Mouse (Mus musculus): ENCODE results near the gene Bri3.
"Not testable (repeated sequence)": the region's sequence is repeated elsewhere in the genome, so short reads cannot be mapped to it uniquely, and the experiment has no call there.

Gene Bri3

GRCm38 (mm10) chr5:144303071-144303470 is 58.8 kb downstream of the Bri3 start:
- no peak for DNase-seq

GRCm38 (mm10) chr5:144308929-144309328 is 64.7 kb downstream of the Bri3 start:
- no peak for DNase-seq

GRCm38 (mm10) chr5:144312183-144312582 is 67.9 kb downstream of the Bri3 start:
- no peak for DNase-seq

GRCm38 (mm10) chr5:144313335-144313734 is 69.1 kb downstream of the Bri3 start:
- DNase-seq, result no peak

DNA sequence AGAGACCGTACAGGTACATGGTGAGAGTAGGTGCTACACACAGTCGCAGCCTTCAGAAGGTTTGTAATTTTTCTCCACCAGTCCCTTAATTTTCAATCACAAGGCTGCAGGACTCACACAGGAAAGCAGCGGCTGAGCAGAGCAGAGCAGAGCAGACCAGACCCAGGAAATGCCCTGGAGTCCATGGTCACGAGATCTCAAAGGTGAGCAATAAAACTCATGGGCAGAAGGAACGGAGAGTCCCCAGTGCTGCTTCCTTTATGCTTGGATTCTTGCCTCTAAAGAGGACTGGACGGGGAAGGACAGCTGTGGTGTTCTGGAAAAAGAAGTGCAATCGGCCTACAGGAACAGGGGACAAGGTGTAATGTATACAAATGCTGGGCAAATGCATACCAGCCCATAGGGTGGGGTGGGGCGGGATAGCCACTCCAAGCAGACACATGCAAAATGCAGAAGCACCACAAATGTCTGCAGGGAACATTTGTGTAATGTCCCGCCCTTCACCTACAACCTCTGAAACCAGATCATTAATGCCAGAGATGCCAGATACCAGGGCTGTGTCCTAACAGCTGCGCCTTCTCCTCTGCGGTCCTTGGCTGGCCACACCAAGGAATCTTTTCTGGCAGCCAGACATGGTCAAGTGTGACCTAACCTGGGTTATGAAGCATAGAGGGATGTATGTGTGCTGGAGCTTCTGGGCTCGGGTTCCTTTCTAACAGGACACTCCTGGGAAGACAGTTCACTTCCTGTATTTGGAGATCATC is 70.7 kb downstream of the Bri3 start:
- no peak for DNase-seq

GRCm38 (mm10) chr5:144316442-144316841 is 72.2 kb downstream of the Bri3 start:
- no peak for DNase-seq

GRCm38 (mm10) chr5:144317426-144317825 is 73.2 kb downstream of the Bri3 start:
- no peak for DNase-seq

DNA sequence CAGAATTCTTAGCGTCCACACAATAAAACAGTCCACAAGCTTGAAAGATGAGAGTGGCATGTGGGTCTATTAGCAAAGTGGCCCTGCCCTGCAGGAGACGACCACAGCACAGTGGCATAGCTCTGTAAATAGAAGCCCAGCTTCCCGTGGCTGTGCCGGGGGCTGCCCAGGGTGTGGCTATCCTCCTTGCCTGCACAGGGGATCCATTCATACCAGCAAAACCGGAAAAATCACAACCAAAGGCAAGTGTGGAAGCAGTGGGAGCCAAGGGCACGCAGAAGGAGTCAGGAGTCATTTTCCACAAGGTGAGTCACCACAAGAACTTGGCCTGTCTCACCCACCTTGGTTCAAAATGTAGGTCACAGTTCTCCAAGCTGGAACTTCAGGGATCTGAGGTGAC is 74.0 kb downstream of the Bri3 start:
- DNase-seq, result no peak

GRCm38 (mm10) chr5:144321681-144322080 is 77.4 kb downstream of the Bri3 start:
- no peak for DNase-seq

DNA sequence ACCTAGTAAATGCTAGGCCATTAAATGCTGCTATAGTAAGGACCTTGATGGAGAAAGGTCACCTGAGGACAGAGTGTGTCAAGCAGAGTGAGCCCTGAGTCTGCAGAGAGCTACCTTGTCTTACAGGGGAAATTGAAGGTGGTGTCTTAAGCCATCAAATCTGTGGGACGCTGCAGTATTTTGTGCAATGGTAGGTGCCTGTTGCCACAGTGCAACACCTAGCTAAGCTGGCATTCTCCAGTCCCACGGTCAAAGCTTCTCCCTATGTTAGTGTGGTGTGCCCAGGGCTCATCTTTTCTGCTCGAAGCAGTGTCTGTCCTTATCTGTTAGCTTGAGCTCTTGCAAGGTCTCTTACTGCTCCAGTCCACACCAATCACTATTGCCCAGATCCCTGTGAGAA is 78.5 kb downstream of the Bri3 start:
- DNase-seq, result no peak

DNA sequence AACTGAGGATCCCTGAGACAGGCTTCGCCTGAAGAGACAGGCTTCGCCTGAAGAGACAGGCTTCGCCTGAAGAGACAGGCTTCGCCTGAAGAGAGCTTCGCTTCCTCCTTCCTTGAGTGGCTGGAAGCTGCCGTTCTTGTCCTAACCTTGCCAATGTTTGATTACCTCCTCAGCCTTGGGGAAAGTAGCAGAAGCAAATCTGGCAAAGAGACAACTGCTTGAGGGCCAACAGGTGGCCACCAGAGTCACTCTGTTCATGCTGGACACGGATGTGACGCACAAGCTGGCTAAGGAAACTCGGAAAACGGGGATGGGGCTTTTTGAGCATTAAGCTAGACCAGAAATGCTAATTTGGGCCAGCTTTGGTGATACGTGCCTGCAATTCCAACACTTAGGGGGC is 89.8 kb downstream of the Bri3 start:
- no peak for DNase-seq

DNA sequence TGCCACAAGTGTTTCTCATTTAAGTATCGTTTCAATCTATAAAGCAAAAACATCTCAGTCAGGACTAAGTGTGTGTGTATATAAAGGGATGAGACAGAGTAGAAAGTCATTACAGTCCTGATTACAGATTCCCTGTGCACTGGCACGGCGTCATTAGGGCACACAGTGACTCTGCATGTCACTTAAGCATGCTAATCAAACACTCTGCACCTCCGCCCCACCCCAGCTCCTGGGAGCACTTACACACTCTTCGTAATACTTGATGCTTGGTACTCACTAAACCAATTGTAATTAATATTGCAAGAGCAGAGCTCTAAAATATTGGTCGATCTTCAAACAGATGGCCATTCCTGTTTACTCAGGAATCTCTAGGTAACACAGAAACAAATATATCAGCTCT is 91.1 kb downstream of the Bri3 start:
- DNase-seq, result not testable (repeated sequence)

GRCm38 (mm10) chr5:144338787-144339186 is 94.5 kb downstream of the Bri3 start:
- DNase-seq, result no peak

GRCm38 (mm10) chr5:144341085-144341484 is 96.8 kb downstream of the Bri3 start:
- no peak for DNase-seq

DNA sequence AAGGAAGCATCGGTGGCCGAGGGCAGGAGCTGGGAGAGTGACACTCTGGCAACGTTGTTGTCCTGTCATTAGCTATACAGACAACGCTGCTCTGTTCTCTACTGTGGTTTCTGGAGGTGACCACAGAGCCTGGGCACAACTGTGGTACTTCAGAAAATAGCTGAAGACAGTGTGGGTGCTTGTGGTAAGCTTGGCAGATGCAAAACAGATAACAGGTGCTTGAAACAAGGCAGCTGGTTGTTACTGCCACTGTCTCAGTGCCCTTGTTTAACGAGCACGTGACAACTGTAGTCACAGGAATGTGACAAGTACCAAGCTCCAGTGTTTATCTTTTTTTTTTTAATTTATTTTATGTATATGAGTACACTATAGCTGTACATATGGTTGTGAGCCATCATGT is 100.4 kb downstream of the Bri3 start:
- no peak for DNase-seq

GRCm38 (mm10) chr5:144351185-144351584 is 106.9 kb downstream of the Bri3 start:
- no peak for DNase-seq

GRCm38 (mm10) chr5:144352250-144353047 is 108.2 kb downstream of the Bri3 start:
- DNase-seq, result no peak

- DNase-seq, result no peak
Observed at GRCm38 (mm10) chr5:144356776-144357455, 112.7 kb downstream of the Bri3 start.

DNA sequence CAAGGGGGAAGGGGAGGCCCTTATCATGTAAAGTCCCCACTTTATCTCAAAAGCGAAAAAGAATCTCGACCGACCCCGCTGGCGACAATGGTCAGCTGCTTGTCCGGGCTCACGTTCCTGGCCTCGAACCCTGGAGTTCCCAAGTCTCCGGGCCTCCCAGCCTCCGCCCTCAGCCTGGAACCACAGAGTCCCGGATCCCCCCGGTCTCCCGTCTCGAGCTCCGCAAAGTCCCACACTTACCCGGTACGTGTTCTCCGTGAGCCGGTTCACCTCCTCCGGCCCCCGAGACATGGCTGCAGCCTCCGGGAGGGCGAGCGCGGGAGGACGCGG is 113.3 kb downstream of the Bri3 start:
- DNase-seq, result no peak

DNA sequence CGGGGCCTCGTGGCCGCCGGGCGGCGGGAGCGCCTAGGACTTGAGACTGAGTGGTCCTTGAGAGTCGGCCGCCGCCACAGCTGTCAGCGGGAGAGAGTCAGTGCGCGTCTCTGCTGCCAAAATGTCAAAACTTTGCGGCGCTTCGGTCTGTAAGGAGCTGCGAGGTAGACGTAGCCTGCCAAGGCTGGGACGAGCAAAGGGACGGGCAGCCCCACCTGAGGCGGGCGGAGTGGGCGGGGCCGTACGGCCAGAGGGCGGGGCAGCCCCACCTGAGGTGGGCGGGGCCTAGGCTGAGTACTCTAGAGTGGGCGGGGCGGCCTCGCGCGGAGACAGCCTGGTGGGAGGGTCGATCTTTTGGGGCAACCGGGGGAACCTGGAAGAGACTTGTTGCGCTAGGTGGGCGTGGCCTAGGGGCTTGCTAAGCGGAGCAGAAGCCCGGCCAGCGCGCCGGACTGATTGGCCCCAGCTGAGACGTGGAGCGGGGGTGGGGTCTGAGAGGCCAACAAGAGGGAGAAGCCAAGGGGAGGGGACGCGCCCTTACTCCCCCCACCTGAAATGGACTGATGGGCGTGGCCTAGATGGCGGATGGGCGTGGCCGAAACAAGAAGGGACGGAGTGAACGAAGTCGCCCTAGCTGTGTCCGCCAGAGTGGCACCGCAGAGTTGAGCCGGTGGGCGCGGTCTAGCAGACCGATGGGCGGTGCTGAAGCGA is 113.8 kb downstream of the Bri3 start, which contains the start of gene Baiap2l1:
TSS of gene Baiap2l1 (minus strand) at position 232 of the 711 bp plus-strand sequence.
- DNase-seq, result peak; percentile 98

DNA sequence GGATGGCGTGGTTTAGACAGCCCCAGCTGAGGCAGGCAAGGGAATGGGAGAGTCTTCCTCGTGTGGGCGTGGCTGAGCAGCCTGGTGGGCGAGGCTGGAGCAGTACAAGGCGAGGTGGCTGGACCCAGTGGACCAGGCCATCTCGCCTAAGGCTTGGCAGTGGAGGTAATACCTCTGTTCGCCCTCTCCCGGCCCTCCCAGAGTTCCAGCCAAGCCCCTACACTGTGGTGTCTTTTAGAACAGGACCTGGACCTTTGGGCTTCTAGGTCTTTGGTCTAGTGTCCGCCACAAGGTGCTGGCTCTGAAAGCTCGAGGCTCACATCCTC is 114.3 kb downstream of the Bri3 start:
- DNase-seq, result no peak

- DNase-seq, result peak; percentile 13
Observed at GRCm38 (mm10) chr5:144359886-144360285, 115.6 kb downstream of the Bri3 start.

GRCm38 (mm10) chr5:144360346-144360745 is 116.1 kb downstream of the Bri3 start:
- DNase-seq, result peak; percentile 71

All from kidney, postnatal 10 days (tissue).